Mouse (Mus musculus) lung, postnatal 36 days (tissue): ENCODE measurements around the gene Dot1l.

Source experiments
- DNase-seq: peaks from one replicate; pipeline ENCODE4 v3.0.0; 2022; ENCODE audit warnings: mixed read lengths

The Dot1l gene

GRCm38 (mm10) chr10:80758651-80759050 lies 3.6 kb downstream of the Dot1l start:
- no peak for DNase-seq

- DNase-seq, result no peak
These were observed 5.9 kb downstream of the Dot1l start for GRCm38 (mm10) chr10:80760596-80761524.

GRCm38 (mm10) chr10:80761821-80762220 lies 6.8 kb downstream of the Dot1l start:
- DNase-seq, result no peak

DNA sequence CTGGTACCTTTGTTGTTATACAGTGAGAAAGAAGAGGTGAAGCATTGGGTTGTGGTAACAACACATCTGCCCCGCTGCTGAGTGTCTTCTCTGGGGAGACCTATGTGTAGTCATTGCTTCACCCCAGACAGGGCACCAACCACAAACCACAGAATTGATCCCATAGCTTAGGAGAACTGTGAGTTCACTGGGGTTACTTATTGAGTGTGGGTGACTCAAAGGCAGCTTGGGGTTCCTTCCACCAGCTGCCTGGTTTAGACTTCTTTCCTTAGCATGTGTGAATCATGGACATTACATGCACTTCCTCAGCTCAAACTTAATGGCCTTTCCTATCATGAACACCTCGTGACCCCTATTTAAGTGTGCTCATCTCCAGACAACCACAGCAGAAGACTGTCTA lies 8.5 kb downstream of the Dot1l start:
- DNase-seq, result peak; percentile 23

- no peak for DNase-seq
These were observed 10.7 kb downstream of the Dot1l start for GRCm38 (mm10) chr10:80765746-80766145.

DNA sequence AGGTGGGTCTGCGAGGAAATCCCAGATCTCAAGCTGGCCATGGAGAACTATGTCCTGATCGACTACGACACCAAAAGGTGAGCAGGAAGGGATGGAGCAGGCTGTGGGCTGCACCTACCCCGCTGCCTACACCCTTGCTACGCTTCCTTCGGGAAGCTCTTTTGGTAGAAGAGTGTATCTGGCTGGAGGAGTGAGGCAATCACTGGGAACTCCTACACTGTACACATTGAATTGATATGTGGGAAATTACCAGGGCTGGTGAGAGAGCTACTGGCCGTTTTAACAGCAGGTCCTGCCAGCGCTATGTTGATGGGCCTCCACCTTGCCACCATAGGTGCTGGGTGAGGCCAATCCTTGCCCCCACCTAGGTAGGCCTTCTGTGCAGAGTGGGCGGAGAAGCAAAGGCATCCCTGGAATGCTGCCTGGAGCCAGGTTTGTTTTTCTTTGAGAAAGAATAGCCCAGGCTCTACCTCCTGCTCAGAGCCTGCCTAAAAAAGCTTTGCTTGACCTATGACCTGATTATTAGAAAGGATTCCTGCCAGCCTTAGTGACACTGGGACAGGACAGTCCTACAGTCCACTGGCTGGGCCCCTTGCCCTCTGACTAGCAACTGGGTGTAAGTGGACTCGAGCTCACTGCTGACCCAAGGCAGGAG lies 11.3 kb downstream of the Dot1l start:
- peak; percentile 51 for DNase-seq

DNA sequence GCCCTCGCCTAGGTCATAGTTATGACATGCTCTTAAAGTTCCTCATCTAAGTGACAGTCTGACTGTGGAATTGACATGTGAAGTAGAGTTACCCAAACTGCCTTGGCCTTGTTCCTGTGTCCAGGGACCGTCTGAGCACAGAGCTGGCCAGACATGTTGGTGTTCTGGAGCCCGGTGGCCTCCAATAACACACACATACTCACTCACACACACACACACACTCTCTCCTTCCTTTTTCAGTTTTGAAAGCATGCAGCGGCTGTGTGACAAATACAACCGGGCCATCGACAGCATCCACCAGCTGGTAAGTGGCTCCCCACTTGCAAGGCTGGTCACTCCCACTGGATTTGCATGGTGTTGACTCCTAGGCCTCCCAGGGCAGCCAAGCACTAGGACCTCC lies 13.4 kb downstream of the Dot1l start:
- no peak for DNase-seq

- no peak for DNase-seq
These were observed 18.8 kb downstream of the Dot1l start for GRCm38 (mm10) chr10:80773816-80774215.

DNA sequence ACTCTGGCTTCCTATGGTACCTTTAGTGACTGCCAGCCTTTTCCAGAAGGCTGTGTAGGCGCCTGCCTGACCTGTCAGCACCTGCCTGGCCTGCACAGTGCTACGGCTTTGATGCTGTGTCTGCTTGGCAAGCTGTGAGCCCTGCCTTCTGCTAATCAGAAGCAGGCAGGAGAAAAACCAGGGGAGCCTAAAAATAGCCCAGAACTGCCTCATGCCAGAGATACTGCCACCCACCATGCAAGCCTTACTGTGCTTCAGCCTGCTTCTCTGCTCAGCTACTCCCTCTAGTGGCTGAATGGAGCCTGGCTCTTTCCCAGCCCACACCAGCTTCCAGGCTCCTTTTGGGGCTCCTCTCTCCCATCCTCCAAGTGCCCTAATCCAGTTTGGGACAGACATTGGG lies 19.5 kb downstream of the Dot1l start:
- peak; percentile 81 for DNase-seq

DNA sequence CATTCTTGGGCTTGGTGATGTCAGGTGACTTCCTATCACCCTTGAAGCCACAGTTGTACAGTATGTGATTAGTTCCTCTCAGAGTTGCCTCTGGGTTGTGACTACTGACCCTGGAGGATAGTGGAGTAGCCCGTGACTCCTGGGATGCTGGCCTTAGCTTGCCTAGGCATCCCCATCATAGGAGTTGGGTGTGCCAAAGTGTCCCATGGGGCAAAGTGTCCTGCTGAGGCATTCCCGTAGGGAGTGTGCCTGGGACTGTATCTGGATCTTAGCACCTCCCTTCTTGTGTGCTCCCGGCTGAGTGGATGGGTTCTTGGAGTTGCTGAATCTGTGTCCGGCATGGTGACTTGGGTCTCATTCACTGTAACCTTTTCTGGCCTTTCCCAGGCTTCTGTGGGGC lies 20.0 kb downstream of the Dot1l start:
- DNase-seq, result no peak

DNA sequence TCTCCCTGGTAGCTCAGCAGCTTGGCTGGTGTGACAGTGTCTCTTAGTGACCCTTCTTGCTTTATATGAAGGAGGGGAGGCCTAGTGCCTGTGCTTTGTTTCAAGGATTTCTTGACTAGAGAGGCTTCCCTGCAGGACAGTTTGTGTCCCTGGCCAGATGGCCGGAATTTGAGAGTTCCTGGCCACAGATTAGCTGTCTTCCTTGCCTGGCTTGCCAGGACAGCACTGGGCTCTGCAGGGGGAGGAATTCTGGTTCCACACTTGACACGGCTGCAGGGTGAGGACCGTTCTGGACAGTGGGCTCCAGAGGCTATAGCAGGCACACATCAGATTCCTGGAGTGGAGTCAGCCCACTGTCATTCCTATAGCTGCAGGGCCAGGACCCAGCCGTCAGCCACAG lies 20.7 kb downstream of the Dot1l start:
- no peak for DNase-seq

DNA sequence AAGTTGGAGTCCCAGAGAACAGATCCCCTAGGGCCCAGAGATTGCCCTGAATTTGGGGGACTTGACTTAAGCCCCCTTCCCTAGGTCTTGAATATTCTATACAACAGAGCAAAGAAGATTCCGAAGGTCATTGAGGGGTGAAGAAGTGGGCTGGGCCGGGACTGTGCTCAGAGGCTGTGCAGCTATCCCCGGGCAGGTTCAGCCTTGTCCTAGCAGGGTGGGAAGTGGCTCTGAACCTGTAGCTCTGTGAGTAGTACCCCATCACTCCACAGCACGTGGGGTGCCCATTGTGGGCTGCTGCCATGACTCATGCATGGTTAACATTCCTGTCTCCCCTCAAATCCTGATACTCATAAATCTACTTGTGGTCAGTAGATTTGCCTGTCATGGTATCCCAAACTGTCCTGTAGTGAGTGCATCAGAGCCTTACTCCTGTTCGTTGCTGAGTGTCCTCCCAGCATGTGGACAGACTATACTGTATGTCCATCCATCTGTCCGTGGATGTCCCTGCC lies 21.4 kb downstream of the Dot1l start:
- DNase-seq, result no peak

DNA sequence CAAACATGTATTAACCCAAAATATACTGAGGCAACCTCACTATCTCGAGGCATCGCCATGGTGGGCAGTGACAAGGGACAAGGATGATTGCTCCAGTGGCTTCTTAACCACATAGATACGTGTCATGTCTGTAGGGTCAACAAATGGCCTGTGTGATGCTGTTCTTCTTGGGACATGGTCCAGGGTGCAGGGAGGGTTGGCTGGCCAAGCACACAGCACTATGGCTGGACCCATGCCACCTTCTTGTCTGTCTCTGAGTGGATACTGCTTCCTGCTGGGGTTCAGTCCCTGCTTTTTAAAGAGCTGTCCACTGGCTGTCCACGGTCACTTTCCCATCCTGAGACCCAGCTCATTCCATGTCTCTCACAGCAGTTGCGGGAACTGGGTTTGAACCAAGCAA lies 22.1 kb downstream of the Dot1l start:
- no peak for DNase-seq

DNA sequence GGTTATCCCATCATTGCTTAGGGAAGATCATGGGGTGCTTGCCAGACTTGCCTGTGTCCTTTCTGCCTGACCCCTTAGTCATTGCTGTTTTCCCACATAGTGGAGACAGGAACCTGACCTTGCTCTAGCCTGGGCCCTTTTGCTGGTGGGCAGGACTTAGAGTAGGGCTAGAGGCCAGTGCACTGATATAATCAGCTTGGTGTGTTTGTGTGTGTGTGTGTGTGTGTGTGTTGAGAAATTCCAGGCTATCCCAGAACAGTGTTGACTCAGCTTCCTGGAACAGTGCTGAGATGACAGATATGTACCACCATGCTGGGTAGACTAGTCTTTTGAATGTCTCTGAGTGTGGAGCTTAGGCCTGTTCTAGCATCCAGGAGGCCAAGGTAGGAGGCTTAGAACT lies 24.6 kb downstream of the Dot1l start:
- DNase-seq, result no peak

DNA sequence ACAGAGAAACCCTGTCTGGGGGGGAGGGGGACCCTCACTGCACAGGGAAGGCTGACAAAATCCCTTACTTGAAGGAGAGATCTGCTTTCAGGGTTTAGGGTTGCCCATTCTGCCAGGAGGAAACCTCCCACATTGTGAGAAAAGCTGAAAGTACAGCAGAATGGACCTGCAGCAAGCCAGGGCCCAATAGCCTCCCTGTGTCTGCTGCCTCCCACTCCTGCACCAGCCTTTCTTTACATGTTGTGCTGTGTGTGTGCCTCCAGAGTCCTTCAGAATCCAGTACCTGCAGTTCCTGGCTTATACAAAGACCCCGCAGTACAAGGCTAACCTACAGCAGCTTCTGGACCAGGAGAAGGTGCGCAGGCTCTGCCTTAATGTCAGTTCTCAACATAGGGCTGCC lies 29.3 kb downstream of the Dot1l start:
- DNase-seq, result no peak

DNA sequence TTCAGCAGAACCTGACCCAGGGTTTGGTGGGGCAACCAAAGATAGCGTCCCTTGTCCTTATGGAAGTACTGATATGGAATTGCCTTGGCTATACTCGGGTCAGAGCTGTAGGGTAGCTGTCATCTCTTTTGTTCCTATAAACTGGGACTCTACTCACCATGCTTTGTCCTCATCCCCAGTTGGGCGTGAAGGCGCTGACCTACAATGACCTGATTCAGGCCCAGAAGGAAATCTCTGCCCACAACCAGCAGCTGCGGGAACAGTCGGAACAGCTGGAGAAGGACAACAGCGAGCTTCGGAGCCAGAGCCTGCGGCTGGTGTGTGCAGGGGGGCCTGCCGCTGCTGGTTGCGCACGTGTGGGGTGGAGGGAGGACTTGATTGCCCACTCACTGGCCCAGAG lies 29.9 kb downstream of the Dot1l start:
- no peak for DNase-seq

DNA sequence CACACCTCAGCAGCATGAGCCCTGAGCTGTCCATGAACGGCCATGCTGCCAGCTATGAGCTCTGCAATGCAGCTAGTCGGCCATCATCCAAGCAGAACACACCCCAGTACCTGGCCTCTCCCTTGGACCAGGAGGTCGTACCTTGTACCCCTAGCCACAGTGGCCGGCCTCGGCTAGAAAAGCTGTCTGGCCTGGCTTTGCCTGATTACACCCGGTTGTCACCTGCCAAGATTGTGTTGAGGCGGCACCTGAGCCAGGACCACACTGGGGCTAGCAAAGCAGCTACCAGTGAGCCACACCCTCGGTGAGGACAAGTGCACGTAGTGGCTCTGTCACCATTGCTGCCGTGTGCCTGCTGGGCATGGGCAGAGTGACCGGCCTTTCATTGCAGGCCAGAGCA lies 31.0 kb downstream of the Dot1l start:
- DNase-seq, result no peak

GRCm38 (mm10) chr10:80787517-80787916 lies 32.5 kb downstream of the Dot1l start:
- DNase-seq, result no peak

GRCm38 (mm10) chr10:80790761-80791404 lies 35.9 kb downstream of the Dot1l start:
- DNase-seq, result no peak

DNA sequence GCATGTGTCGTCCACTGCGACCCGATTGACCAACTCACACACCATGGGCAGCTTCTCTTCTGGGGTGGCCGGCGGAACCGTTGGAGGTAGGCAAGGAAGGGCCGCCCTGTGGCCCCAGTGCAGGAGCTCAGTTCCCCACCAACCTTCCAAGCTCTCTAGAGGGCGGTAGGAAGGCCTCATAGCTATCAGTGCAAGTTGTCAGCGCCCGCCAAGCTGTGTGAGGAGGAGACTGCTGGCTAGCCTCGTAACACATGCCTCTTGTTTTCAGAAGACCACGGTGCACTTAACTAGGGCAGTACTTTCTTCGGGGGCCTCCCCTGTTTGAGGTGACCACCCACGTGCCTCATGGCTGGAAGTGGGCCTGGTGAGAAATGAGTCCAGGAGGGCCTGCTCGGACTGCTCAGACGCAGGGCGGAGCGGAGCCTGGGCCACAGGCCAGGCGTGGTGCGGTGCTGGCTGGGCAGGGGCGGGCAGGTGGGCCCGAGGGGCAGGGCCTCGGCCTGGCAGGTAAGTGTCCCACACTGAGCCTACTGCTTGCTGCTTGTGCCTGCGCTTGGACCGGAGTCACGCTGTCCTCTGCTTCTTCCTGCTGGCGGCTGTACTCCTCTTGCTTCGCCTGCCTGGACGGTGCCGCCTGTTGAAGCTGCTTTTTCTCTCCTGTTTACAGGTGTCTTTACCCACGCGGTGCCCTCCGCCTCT lies 36.6 kb downstream of the Dot1l start:
- no peak for DNase-seq

GRCm38 (mm10) chr10:80792175-80793032 lies 37.4 kb downstream of the Dot1l start:
- no peak for DNase-seq
